Mouse (Mus musculus) frontal cortex, postnatal 10 days (tissue): ENCODE results near the gene Tmem208.
"Not testable (repeated sequence)": the region's sequence is repeated elsewhere in the genome, so short reads cannot be mapped to it uniquely, and the experiment has no call there.

Source experiments
- DNase-seq, 2 experiments: peaks; one replicate each; pipeline ENCODE4 v3.0.0; 2022; ENCODE audit warnings: low spot score in 2 of 2, mixed read lengths in 1 of 2

Tmem208 gene

DNA sequence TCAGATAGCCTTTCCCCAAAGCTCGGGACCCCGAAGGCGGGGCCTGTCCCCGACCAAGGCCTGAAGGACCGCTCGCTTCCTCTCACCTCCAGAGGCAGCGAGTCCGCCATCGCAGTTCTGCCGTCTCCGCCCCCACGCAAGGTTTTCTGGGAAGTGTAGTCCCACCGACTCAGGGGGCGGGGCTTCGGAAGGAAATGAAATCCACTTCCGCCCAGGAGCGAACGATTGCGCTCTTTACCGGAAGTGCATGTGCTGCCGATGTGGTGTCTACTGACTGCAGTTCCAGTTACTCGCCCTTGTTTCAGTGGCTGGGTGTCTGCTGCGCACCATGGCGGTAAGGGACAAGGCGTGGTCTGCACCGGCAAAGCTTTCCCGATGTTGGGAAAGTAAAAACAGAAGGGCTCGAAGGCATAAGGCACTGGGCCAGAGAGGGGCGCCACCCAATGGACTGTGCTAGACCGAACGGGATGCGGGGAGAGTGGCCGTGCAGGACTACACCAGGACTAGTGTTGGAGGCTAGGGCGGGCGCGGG, at the start of gene Tmem208, which contains the start of gene Lrrc29:
TSS of gene Tmem208 (plus strand) at position 214 of the 532 bp plus-strand sequence.
TSS of gene Lrrc29 (minus strand) at position 138 of the 532 bp plus-strand sequence.
- DNase-seq, result peak; percentile 96 to 98

DNA sequence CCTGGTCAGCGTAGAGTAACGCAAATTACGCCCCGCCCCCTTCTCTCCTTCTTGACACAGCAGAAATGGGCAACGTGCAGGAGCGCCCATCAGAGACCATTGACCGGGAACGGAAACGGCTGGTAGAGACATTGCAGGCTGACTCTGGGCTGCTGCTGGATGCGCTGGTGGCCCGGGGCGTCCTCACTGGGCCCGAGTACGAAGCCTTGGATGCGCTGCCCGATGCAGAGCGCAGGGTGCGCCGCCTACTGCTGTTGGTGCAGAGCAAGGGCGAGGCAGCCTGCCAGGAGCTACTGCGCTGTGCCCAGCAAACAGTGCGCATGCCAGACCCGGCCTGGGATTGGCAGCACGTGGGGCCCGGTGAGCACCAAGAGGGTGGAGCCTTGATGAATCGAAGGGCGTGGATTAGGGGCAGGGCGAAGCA, 47.2 kb upstream of the Tmem208 start:
- peak; percentile 59 to 74 for DNase-seq

DNA sequence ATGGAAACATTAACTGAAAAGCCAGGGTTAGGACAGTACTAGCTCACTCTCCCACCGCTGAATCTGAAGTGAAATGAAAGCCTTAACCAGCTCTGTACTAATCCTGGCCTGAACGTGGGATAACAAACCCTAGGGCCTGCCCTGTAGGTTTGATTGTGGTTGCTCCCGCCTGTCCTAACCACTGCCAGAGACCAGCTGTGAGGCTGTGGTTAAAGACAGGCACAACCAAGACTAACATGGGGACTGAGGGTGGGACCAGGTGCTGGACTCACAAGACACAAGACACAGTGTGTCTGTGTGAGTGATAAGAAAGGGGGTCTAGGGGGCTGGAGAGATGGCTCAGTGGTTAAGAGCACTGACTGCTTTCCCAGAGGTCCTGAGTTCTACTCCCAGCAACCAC, 45.6 kb upstream of the Tmem208 start:
- no peak for DNase-seq

DNA sequence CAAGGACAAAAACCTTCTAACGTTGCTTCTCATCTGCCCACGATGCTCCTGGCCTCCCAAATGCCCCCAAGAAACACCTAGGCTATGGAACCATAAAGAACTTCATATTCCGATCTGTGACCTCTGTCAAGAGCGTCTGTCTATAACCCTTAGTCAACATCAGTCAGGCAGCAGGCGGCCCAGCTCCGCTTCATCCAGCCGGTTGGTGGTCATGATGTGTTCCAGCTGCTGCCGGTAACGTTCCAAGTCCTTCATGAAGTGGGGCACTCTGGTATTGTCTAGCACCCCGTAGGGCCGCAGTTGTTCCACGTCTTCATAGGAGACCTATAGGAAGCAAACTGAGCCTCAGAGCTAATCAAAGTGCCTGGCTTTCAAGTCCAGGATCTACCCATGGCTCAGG, 44.3 kb upstream of the Tmem208 start:
- DNase-seq, result no peak

DNA sequence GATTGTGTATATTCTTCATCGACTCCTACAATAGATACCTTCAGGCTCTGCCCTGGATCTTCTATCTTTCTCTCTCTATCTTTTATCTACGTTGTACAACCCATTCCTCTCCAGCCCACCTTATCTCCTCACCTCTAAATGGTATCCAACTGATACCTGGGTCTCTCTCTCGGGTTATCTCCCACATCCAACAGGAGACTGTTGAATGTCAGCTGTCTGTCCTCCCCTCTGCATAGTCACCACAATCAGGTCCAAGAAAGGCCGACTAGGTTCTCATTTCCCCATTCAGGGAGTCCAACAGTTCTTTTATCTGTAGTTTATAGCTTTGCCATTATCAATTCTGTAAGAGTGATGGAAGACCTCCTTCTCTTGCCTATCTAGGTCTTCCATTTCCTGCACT, 43.9 kb upstream of the Tmem208 start:
- DNase-seq, result no peak

DNA sequence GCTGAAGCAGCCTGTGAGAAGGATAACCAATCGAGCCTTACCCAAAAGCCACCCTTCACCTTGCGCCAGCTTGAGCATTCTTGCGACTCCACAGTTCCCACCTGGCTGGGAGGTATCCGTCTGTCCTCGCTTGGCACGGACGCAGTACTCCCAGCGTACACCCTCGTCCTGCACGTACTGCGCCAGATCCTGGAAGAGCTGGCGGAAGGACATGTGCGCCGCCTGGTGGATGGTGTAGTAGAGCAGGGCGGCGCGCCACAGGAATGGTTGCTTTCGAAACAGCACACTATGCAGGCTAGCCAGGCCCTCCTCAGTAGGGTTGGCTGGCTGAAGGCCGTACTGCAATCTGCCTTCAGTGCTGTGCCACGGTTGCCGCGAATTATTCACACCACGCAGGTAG, 43.1 kb upstream of the Tmem208 start:
- no peak for DNase-seq

DNA sequence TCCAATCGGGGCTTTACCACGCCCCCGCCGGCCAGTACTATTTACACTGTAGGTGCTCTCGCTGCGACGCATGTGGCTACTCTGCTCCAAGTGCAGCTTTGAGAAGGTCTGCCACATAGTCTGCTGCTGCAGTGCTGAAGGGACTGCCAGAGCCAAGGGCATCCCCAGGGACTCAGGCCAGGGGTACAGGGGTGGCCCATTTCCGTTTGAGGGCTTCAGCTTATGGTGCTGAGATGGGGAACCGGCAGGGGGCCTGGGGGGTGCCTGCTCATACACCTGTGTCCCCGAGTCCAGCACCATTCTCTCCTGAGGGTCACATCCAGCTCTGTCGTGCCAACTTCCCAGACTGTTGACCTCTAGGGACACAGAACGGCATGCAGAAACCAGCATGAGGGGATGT, 40.6 kb upstream of the Tmem208 start:
- DNase-seq, result no peak

DNA sequence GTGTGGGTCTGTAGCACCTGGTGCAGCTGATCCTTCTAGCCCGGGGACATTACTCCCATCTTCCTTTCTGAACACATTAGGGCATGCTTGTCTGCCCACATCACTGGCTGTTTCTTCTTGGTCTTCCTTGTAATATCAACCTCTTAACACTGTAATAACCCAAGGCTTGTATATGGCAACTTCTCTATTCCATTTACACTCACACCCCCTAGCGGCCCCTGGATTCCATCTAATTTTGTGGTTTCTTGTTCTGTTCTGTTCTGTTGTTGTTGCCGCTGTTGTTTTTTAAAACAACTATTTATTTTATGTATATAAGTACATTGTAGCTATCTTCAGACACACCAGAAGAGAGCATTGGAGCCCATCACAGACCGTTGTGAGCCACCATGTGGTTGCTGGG, 39.2 kb upstream of the Tmem208 start:
- DNase-seq, result no peak

DNA sequence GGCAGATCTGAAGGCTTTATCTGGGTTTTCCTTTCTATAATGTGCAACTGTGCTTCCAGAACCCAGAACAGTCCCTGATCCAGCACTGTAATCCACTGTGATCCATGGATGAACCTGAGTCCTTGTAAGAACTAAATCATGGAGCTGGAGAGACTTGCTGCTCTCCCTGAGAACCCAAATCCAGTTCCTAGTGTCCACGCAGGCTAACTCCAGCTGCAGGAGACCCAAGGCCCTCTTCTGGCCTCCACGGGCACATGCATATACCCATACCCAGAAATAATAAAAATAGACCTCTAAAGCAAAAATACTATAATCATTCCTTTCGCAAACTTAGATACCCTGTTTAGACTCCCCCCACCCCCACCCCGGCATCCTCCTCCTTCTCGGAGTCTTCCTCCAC, 37.9 kb upstream of the Tmem208 start:
- no peak for DNase-seq

DNA sequence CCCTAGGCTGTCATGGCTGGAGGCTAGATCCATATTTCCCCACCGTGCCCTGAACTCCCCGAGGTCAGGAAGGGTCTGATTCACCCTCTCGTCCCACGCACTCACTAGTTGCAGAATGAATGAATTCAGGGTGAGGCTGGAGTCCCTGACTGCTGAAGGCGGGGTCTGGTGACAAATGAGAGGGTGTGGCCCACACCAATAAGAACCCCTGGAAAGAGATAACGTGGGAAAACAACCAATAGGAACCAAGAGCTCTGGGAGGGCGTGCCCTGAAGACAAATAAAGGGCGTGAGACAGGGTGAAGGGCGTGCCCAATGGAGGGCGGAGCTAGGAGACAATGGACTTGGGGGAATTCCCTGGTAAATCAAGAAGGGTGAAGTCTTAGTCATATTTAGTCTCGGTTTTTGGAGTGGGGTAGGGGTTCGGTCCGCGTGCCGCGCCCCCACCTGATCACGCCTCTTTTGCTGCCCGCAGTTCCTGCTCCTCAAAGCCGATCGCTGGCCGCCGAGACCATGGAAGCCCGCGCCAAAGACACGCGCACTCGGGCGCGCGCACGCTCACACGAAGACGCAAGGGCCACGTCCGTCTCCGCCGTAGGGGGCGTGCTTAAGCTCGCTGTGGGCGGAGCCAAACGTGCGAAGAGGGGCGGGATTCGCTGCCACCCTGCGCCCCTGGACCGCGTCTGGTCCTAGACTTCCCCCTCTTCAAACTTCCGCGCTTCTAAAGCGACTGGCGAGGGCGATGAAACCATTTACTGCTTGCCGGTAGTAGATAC, 37.0 kb upstream of the Tmem208 start:
- DNase-seq, result peak; percentile 91 to 95

DNA sequence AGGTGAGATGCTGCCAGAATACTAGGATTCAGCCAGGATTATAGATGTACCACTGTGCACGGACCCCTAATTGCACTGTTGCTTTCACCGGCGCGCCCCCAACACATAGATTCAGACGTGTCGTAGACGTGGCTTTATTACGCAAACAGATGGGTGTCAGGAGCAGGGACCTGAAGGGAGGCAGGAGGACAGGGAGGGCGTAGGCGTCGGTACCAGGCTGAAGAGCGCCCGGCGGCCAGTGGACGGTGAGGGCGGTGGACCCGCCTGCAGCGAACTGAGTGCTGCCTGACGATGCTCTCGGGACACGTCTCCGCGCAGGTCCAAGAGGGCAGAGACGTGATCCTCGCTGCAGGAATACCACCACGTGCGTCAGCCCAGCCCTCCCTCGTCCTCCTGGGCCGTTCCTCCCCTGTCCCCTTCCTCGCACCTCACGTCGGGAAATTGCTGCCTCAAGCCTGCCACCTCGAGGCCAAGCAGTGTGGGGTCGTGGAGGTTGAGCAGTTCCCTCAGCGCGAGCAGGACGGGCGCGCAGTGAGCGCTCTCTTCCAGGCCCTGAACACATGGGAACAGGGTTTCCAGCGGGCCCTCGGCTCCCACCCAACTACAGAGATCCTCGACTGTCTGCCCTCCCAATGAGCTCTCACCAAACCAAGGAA, 36.2 kb upstream of the Tmem208 start, which contains the start of gene 4931428F04Rik:
TSS of gene 4931428F04Rik (minus strand) at position 60 of the 656 bp plus-strand sequence.
- peak in 1 of 2 experiments; percentile 56 for DNase-seq

DNA sequence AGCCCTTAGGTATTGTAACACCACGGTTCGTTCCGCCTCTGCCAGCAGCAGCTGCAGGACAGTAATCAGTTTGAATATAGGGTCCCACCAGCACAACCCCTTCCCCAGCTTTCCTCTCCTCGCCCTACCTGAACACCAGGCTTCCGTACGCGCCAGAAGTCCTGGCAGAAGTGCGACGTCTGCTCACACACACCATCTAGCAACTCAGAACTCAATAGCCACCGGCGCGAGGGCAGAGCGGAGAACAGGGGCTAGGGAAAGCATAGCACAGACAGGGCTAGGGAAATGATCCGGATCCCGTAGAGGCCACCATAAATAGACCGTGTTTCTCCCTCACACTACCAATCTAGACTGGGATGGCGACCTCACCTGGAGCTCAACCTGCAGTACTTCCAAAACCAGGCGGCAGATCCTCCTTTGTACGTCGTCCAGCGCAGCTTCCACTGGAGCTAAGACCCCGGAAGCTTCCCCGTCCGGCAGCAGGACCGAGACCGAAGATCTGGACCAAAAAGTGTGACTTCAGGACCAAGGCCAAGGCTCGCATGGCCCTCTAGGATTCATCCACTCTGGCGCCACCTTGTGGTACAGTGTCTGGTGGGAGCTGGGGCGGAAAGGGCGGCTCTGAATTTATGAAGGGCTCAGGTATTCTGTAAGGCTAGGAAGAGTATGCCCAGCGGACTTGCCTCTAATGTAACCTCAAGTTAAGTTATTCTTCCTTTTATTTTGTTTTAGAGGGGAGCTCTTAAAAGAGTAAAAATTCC, 35.4 kb upstream of the Tmem208 start:
- DNase-seq, result peak in 1 of 2 experiments; percentile 74

DNA sequence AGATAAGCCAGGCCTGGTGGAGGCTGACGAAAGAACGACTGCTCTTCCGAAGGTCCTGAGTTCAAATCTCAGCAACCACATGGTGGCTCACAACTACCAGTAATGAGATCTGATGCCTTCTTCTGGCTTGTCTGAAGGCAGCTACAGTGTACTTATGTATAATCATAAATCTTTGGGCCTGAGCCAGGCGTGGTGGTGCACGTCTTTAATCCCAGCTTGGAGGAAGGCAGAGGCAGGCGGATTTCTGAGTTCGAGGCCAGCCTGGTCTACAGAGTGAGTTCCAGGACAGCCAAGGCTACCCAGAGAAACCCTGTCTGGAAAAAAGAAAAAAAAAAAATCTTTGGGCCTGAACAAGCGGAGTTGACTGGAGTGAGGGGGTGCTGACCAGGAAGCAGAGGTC, 34.8 kb upstream of the Tmem208 start:
- not testable (repeated sequence) for DNase-seq

DNA sequence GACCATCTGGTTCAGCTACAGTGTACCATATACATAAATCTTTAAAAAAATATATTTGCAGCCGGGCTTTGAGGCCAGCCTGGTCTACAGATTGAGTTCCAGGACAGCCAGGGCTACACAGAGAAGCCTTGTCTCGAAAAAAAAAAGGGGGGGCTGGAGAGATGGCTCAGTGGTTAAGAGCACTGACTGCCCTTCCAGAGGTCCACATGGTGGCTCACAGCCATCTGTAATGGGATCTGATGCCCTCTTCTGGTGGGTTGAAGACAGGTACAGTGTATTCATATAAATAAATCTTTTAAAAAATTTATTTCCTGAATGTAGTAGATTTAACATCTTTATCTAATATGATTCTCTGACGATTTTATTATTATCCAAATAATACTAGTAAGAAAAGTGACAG, 34.4 kb upstream of the Tmem208 start:
- DNase-seq, result not testable (repeated sequence)

DNA sequence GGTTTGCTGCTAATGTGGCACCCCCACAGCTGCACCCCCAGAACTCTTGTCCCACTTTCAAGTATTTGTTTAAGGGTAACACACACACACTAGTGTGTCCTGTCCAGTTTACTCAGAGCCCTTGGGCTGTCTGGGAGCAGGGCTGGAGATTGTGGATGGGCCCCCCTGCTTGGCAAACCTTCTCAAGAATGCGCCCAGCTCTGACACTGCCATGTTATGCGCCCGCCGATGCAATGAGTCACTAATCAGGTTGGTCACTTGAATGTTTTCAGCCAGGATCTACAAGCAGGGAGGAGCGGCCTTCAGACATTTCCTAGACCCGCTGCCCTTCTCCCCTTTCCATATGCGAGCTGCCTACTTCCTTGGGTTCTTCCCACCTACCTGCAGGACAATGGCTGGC, 33.7 kb upstream of the Tmem208 start:
- no peak for DNase-seq

DNA sequence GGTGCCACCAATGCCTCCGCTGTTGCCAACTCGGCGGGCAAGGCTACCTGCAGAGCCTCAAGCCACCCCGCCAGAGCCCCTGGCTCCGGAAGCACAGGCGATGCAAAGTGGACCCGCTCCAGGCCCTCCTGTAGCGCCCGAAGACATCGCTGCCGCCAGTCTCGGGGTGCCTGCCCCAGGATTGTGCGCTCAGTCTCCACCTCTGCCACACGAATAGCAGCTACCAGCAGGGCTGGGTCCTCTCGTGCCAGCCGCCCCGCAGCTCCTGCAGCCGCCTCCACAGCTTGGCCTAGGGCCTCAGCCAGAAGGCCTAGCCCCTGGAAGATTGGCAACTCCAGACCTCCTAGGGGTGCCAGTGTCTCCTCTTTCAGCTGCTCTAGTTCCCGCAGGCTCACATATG, 32.7 kb upstream of the Tmem208 start:
- no peak for DNase-seq

DNA sequence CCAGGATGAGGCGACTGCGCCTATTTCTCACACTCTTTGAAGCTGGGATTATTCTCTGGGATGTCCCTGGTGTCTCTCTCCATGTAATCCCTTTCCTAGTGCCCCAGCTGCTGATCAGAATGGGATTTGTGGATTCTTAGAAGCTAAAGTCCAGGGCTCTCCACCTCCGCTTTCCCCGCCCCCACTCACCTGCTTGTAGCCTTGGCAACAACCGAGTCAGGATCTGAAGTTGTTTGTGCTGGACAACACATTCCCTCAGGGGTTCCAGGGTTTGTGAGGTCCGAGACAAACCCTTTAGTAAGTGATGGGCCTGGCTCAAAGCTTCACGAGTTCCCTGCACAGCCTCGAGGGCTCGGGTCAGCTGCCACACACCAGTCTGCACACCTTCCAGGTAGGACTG, 31.4 kb upstream of the Tmem208 start:
- DNase-seq, result no peak

DNA sequence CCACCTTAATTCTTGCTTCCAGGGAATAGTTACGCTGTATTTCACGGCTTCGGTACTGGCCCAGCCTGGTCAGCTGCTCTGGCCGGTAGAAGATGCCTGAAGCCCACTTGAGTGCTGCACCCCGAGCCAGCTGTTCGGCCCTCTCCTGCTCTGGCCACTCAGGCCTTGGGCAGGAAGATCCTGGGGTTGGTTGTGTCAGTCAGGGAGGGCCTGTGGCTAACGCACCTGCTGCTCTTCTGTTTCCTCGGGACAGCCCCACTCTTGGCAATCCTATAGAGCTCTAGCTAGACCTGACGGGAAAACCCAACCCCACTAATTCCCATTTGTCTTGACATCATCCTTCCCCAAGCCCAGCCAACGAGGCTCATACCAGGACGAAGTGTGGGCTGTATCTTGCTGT, 30.9 kb upstream of the Tmem208 start:
- no peak for DNase-seq

DNA sequence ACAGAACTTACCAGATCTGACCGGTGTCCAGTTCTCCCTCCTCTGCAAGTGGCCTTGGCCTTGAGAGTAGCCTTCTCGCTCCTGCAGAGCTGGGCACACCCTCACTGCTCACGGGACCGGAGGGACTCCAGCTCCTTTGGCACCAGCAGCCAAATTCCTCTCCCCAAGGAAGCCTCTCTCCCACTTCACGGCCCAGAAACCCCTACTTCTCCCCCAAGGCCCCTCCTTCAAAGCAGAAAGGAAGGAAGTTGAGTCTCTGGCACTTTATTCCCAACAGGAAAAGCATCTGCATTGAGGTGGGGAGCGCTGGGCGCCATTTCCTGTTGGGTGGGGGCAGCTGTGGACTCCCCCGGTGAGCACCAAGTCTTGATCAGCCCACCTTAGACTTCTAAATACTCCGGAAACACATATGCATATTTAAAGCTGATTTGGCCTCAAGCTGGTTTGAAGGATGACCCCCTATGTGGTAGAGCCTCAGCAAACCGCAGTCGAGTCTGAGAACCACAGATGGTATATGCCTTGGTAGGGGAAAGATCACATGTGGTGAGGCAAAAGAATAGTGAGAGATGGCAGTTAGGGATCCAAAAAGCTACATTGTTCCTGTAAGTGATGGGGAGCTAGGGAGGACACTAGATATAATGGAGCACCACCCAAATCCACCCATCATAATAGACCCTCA, 30.1 kb upstream of the Tmem208 start, which contains the start of gene Exoc3l:
TSS of gene Exoc3l (minus strand) at position 207 of the 679 bp plus-strand sequence.
- no peak for DNase-seq

DNA sequence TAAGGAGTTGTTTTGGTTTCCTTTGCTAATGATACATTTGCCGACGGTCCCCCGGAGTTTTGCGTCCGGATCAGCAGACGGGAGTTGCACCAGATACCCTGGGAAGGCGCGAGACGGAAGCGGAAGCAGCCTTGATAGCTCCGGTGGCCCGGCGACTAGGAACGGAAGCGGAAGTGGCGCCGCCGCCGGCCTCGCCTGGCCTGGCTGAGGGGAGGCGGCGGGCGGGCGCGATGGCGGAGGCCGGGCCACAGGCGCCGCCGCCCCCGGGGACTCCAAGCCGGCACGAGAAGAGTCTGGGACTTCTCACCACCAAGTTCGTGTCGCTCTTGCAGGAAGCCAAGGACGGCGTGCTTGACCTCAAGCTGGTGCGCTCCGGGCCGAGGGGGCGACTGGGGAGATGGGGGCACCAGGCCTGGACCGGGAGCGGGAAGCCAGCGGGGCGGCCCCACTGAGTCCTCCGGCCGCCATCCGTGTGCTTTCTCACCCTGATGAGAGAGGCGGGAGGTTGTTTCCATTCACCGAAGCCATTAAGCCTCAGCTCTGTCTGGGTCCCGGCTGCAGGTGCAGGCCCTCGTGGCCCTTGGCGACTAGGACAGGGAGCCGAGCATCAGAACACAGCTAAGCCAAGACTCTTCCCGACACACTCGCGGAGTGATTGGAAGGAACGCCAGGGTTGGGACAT, 28.5 kb upstream of the Tmem208 start, which contains the start of gene E2f4:
TSS of gene E2f4 (plus strand) at position 153 of the 682 bp plus-strand sequence.
- DNase-seq, result peak; percentile 80 to 89
